Mouse (Mus musculus): ENCODE measurements around the gene Spsb1.

DNA sequence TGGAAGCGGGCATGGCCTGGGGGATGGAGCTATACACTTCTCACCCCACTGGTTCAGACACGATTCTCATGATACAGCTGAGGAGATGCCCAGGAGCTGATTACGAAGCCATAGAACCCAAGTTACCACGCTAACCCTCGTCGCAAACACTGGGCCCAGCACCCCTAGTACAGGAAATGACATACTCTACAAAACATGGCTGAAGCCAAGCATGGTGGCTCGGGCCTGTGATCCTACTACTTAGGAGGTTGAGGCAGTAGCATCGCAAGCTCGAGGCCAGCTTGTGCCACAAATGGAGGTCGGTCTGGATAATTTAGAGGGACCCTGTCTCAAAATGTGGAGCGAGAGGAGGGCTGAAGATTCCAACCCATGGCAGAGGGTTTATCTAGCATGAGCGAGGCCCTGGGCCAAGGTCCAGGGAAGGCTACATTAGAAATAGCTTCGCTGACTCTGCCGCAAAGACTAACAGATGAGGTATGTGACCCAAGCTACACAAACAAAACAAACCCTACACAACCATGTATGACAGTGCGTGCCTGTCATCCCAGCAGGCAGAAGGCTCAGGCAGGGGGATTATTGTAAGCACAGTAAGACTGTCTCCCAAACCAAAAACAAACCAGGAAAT, 45.2 kb upstream of the Spsb1 start:
- no peak for TF ChIP-seq CTCF (IDR thresholded peaks at IDR 0.05; ENCODE audit: insufficient read depth, low read depth, low read length)
- no peak for TF ChIP-seq POLR2A (IDR thresholded peaks at IDR 0.05; ENCODE audit: insufficient read depth, low read depth, low read length)
